Mouse (Mus musculus): ENCODE results near the gene Abhd11.

DNA sequence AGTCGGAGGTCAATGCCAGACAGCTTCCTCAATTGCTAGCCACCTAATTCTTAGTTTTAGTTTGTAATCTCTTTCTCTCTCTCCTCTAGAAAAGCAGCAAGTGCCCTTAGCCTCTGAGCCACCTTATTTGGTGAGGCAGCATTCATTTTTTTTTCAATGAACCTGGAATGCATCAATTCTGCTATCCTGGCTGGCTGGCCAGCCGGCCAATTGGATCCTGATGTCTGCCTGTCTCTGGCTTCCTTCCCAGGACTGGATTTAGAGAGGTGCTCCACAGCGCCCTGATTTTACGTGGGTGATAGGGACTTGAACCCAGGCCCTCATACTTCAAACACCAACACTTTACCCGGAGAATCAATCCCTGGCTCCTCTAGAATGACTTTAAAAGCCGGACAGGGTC, 10.6 kb upstream of the Abhd11 start:
- no peak for TF ChIP-seq CTCF (conservative IDR thresholded peaks at IDR 0.05; ENCODE audit: low read length)
- TF ChIP-seq NANOG (IDR thresholded peaks at IDR 0.05; ENCODE audit: borderline replicate concordance, low read length), result no peak
- no peak for TF ChIP-seq POU5F1 (IDR thresholded peaks at IDR 0.05; ENCODE audit: borderline replicate concordance, low read length)
